Mouse (Mus musculus) midbrain, embryonic 11.5 days (tissue): ENCODE data around the gene Slc25a53. TPM values are rescaled to one million over a fixed set of nuclear protein-coding genes. Genes with fewer than 3 reads are reported as not detected.

Experiments used
- ATAC-seq: fragments of 200-750 bp; cut with Nextera tagmentation; 2 replicates; pipeline ENCODE4 v1.8.0; 2017; ENCODE audit warnings: moderate TSS enrichment, moderate library complexity; ENCODE audit not compliant: low FRiP score
- DNase-seq: peaks from one replicate; pipeline ENCODE4 v3.0.0; 2015; ENCODE audit warnings: low spot score; ENCODE audit errors: missing footprints
- H3K27ac ChIP-seq: fragments of 300-500 bp; sonication (generic); 2 replicates; pipeline ENCODE4 v1.5.1; 2014; ENCODE audit warnings: low read depth, low read length
- H3K27me3 ChIP-seq: fragments of 300-500 bp; sonication (generic); 2 replicates; pipeline ENCODE4 v1.6.1; 2014; ENCODE audit warnings: mild to moderate bottlenecking, low read length, moderate library complexity, mixed read lengths; ENCODE audit not compliant: control insufficient read depth, insufficient read depth
- H3K36me3 ChIP-seq: fragments of 300-500 bp; sonication (generic); 2 replicates; pipeline ENCODE4 v1.6.1; 2014; ENCODE audit warnings: mild to moderate bottlenecking, low read length, moderate library complexity, mixed read lengths; ENCODE audit not compliant: control insufficient read depth, insufficient read depth
- H3K4me1 ChIP-seq: fragments of 300-500 bp; sonication (generic); 2 replicates; pipeline ENCODE4 v1.6.1; 2014; ENCODE audit warnings: low read length; ENCODE audit not compliant: control insufficient read depth, insufficient read depth
- H3K4me2 ChIP-seq: fragments of 300-500 bp; sonication (generic); 2 replicates; pipeline ENCODE4 v1.6.1; 2014; ENCODE audit warnings: mild to moderate bottlenecking, moderate library complexity
- H3K4me3 ChIP-seq: fragments of 300-500 bp; sonication (generic); 2 replicates; pipeline ENCODE4 v1.5.1; 2014; ENCODE audit warnings: low read depth, low read length
- H3K9ac ChIP-seq: fragments of 300-500 bp; sonication (generic); 2 replicates; pipeline ENCODE4 v1.6.1; 2014; ENCODE audit warnings: low read length
- H3K9me3 ChIP-seq: fragments of 300-500 bp; sonication (generic); 2 replicates; pipeline ENCODE4 v1.6.1; 2016; ENCODE audit warnings: low read length; ENCODE audit not compliant: control insufficient read depth
- WGBS: fragments of 180-500 bp; shearing (Covaris S2); extraction: QIAGEN DNeasy Blood & Tissue Kit; methylation state at CpG from one replicate; pipeline ENCODE4 v1.1.7; 2014; 5-methylcytosine and 5-hydroxymethylcytosine counted together
- polyA plus RNA-seq: library from polyadenylated mRNA; unstranded; fragments of >200 nt; fragmentation: Nextera tagmentation; extraction: Ambion mirVana; gene quantifications from 2 replicates; pipeline ENCODE4 v1.2.1, GENCODE M21; 2014

Slc25a53 gene
- polyA plus RNA-seq, 1 experiment from 2014 or later, result 13.0 TPM

DNA sequence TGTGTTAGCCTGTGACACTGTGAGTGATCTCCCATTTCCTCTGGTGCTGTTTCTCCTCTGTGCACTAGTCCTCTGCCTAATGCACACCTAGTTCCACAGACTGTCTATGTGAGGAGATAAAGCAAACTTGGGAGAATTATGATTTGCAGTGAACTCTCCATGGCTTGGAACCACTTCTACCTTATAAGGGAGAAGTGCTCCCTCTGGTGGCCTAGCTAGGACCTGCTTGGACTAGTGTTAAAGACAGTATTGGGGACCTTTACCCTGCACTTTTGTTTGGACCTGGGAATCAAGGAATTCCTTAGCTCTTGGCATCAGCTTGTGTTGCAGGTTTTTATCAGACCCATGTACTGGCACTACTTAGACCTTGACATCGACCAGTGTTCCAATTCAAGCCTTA, 18.8 kb downstream of the Slc25a53 start:
- 33% methylated on average over 1 of the region's 1 CpGs for WGBS
- ATAC-seq (peak; percentile 57; the same call in 1 of the 2 replicates), DNase-seq (peak; percentile 88)

DNA sequence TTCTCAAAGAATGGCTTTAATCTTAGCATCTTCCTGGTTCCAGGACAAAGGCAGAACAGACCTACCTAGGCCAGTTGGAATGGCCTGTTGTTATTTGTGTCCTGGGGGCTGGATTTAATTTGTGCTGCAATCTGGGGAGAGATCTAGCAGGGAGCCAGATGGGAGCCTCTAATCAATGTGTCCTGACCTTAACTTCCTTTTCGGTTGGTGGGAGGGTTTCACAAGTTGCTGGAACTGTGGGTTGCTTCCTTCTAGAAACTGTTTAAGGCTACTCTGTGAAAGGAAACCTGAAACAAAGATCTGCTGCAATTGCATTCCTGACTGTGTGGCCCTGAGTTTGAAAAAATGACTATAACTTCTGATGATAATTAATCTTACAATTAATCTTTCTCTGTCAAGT, 20.4 kb downstream of the Slc25a53 start:
- ATAC-seq (no peak), DNase-seq (no peak)

More for the DNA sequence above, 18.8 kb downstream of the Slc25a53 start:
- Histone ChIP-seq H3K27ac (no peak overlapping the region), H3K9me3 (no peaks in the 10 kb centered on the region), H3K4me1 (no peaks in the 10 kb centered on the region), H3K36me3 (no peaks in the 10 kb centered on the region; the same call in 1 of the 2 replicates), H3K27me3 (no peaks in the 10 kb centered on the region), H3K4me3 (no peak overlapping the region), H3K9ac (no peak overlapping the region), H3K4me2 (no peak overlapping the region)

DNA sequence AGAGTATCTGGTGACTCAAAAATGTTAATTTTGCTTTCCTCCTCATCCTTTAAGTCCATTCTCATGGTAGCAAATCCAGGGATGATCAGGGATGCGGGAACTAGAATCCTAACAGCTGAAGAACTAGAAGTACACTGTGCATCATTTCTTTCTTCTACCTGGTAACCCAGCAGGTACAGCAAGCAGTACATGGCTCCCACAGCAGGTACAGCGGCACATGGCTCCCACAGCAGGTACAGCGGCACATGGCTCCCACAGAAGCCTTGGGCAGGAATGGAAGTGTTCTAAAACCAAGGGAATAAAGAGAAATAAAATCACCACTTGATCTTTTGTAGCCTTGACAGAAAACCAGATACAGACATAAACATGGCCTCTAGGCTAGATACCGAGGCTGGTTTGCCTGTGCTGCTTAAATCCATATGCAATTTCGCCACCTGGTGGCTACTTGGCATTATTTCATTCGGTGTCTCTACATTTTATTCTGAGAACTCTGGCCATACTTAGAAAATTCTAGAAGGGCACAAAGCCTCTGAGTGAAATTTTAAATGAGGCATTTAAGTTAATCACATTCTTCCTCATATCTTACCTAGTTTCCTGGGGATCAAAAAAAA, 22.9 kb downstream of the Slc25a53 start:
- Histone ChIP-seq H3K9ac (no peak overlapping the region), H3K4me2 (no peak overlapping the region), H3K27me3 (no peaks in the 10 kb centered on the region), H3K4me1 (no peaks in the 10 kb centered on the region), H3K27ac (no peak overlapping the region), H3K4me3 (no peak overlapping the region), H3K36me3 (no peaks in the 10 kb centered on the region; the same call in 1 of the 2 replicates), H3K9me3 (no peaks in the 10 kb centered on the region)
- WGBS, result 56% methylated on average over 6 of the region's 6 CpGs
- DNase-seq, result peak; percentile 91
- no peak for ATAC-seq

More for the DNA sequence above, 20.4 kb downstream of the Slc25a53 start:
- H3K4me3 ChIP-seq, result no peak overlapping the region
- no peak overlapping the region for H3K27ac ChIP-seq
- no peak overlapping the region for H3K4me2 ChIP-seq
- H3K36me3 ChIP-seq, result no peaks in the 10 kb centered on the region; the same call in 1 of the 2 replicates
- no peak overlapping the region for H3K9ac ChIP-seq
- H3K9me3 ChIP-seq, result no peaks in the 10 kb centered on the region
- no peaks in the 10 kb centered on the region for H3K4me1 ChIP-seq
- H3K27me3 ChIP-seq, result no peaks in the 10 kb centered on the region
- 88% methylated on average over 1 of the region's 1 CpGs for WGBS

DNA sequence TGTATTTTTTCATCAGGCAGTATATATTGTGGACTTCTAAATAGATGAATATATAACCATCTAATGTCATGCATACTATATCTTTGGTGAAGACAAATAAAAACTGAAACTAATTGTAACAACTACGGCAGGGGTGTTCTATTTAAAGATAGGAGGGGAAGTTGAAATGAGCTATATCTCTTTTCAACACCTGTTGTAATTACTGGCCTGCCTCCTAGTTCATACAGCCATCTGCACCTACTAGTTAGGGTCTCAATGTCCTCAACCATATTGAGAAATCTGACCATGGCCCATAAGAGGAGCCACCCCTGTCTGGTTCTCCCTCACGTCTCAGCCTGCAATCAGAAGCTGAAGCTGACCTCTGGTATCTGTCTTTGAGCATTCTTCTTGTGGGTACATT, 41.8 kb downstream of the Slc25a53 start:
- Histone ChIP-seq H3K9me3 (no peaks in the 10 kb centered on the region), H3K27ac (no peak overlapping the region), H3K4me1 (peaks cover 3% of the 10 kb centered on the region), H3K27me3 (no peaks in the 10 kb centered on the region), H3K4me3 (no peak overlapping the region), H3K36me3 (no peaks in the 10 kb centered on the region), H3K4me2 (no peak overlapping the region), H3K9ac (no peak overlapping the region)
- DNase-seq, result no peak
- ATAC-seq, result no peak
- 75% methylated on average over 2 of the region's 2 CpGs for WGBS

DNA sequence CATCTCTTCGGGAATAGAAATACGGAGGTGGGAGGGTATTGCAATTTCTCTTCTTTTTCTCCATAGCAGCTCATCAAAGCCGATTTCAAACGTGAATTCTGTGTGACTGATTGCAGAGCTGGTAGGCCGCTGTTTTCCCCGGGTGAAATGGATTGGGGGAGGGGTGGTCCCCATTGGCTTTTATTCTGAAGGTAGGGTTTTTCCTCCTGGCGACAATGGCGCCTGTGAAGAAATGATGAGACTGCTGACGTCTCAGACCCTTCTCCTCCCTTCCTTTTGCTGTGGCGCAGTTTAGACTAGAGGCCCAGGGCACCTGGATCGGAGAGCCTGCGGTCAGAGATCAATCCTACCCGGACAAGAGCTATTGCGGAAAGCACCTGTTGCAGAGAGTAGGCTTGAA, 44.5 kb downstream of the Slc25a53 start:
- no peaks in the 10 kb centered on the region for H3K9me3 ChIP-seq
- no peaks in the 10 kb centered on the region for H3K27me3 ChIP-seq
- peaks cover 3% of the 10 kb centered on the region for H3K4me1 ChIP-seq
- no peaks in the 10 kb centered on the region for H3K36me3 ChIP-seq
- peak overlapping the region; percentile 59 for H3K9ac ChIP-seq
- H3K27ac ChIP-seq, result peak overlapping the region; percentile 59; the same call in 1 of the 2 replicates
- peak; percentile 86 for DNase-seq
- ATAC-seq, result no peak
- H3K4me3 ChIP-seq, result peak overlapping the region; percentile 38
- WGBS, result 28% methylated on average over 14 of the region's 14 CpGs
- peak overlapping the region; percentile 47 for H3K4me2 ChIP-seq

DNA sequence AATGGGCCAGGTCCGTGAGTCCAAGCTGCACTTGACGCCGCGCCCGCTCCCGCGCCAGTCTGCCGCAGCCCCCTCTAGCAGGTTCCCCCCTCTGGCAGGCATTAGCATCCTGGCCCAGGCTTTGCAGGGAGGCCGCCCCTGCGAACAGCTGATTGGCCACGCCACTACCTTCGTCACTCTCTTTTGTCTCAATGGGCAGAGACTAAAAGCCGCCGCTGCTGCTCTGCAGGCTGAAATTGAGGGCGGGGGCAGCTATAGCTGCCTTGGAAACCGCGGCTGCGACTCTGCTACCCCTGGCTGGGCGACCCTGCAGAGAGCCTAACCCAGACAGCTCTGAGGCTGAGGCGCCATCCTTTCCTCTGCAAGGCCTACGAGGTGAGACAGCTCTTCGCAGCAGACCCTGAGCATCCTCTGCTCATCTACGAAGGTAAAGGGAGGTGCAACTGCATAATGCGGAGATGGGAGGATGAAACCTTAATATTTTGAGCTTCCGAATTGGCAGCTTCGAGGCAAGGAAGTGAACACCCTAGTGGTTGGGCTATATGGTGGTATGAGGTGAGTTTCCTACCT, 45.0 kb downstream of the Slc25a53 start, which contains the start of gene Zcchc18:
Gene Zcchc18 (plus strand): TSS at position 178 of the 570 bp plus-strand sequence.
- Histone ChIP-seq H3K4me2 (peak within 1 kb of the TSS; percentile 47), H3K36me3 (no peaks in the 10 kb centered on the region), H3K27ac (peak within 1 kb of the TSS; percentile 59; the same call in 1 of the 2 replicates), H3K9ac (peak within 1 kb of the TSS; percentile 59), H3K4me1 (peaks cover 3% of the 10 kb centered on the region), H3K4me3 (peak within 1 kb of the TSS; percentile 38), H3K9me3 (no peaks in the 10 kb centered on the region), H3K27me3 (no peaks in the 10 kb centered on the region)
- 15% methylated on average over 26 of the region's 26 CpGs for WGBS
- ATAC-seq (peak; percentile 99), DNase-seq (peak; percentile 93)

DNA sequence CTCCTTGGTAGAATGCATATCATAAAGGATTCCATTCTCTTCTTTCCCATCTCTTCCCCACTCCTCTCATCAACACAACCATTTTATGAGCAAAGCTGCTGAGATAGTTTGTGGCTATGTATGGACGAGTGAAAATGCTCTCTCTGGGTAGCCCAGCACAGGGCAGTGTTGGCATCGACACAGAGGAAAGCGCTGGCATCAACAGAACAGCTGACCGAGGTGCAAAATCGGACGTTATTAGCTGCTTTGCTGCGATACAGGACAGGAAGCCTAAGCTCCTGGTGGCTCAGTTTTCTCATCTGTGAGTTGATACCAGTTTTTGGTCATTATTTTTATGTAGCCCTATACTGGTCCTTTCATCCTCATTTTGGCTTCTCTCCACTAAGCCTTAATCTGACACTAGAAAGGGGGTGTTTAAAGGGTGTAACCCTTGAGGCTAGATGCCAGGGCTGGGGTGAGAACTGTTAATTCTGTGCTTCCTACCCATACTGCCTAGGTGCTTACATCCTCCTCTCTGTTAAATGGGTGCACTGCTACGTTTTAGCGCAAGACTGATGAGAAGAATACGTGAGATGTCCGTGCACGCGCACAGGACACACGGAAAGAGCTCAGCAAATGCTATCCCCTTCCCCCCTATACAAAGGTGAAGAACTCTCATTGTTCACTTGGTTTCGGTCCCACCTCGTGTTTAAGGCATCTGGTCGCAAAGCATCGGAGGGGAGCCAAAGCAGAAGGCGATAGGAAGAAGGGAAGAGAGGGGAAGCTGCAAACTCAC, 45.7 kb downstream of the Slc25a53 start:
- no peaks in the 10 kb centered on the region for H3K27me3 ChIP-seq
- DNase-seq (peak; percentile 86), ATAC-seq (peak; percentile 66)
- H3K4me1 ChIP-seq, result peaks cover 3% of the 10 kb centered on the region
- H3K4me2 ChIP-seq, result peak overlapping the region; percentile 47
- H3K9ac ChIP-seq, result peak overlapping the region; percentile 57
- no peak overlapping the region; the same call in 1 of the 2 replicates for H3K27ac ChIP-seq
- 21% methylated on average over 19 of the region's 19 CpGs for WGBS
- no peaks in the 10 kb centered on the region for H3K9me3 ChIP-seq
- no peaks in the 10 kb centered on the region for H3K36me3 ChIP-seq
- H3K4me3 ChIP-seq, result peak overlapping the region; percentile 38

DNA sequence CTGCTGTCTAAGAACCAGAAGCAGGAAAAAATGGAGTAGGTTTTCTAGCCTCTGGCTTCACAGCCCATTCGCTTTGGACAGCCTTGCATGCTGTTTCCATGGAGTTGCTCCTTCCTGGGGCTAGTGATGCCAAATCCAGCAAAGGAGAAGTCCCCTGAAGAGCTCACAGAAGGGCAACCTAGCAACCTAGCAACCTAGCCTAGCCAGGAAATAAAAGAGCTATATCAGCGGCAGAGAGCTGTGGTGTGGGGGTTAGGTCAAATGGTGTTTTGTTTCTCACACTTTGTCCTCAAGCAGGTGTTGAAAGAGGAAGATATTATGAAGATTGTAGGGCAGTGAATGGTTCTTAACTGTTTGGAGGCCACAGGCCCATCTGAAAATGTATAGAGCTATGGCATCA, 46.8 kb downstream of the Slc25a53 start:
- 44% methylated on average over 2 of the region's 2 CpGs for WGBS
- H3K9ac ChIP-seq, result no peak overlapping the region
- H3K4me3 ChIP-seq, result no peak overlapping the region
- DNase-seq (no peak), ATAC-seq (no peak)
- peaks cover 3% of the 10 kb centered on the region for H3K4me1 ChIP-seq
- no peaks in the 10 kb centered on the region for H3K36me3 ChIP-seq
- no peaks in the 10 kb centered on the region for H3K9me3 ChIP-seq
- H3K27me3 ChIP-seq, result no peaks in the 10 kb centered on the region
- no peak overlapping the region for H3K4me2 ChIP-seq
- H3K27ac ChIP-seq, result no peak overlapping the region

DNA sequence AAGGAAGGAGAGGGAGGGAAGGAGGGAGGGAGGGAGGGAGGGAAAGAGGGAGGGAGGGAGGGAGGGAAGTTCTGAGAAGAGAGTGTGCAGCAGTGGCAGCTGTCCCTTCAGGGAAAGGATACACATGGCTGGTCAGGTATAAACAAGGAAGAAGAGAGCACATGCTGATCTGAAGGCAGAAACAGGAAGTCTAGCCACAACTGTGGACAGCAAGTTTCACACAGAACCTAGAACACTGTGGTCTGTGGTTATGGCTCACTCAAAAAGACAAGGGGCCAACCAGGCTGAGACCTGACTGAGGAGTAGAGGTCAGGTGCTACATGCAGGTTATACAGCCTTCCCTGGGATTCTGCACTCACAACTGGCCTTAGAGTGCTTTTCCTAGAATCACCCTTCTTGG, 52.1 kb downstream of the Slc25a53 start:
- H3K4me2 ChIP-seq, result no peak overlapping the region
- H3K27ac ChIP-seq, result no peak overlapping the region
- ATAC-seq (no peak), DNase-seq (no peak)
- H3K27me3 ChIP-seq, result no peaks in the 10 kb centered on the region
- H3K36me3 ChIP-seq, result no peaks in the 10 kb centered on the region
- H3K4me3 ChIP-seq, result no peak overlapping the region
- no peaks in the 10 kb centered on the region for H3K9me3 ChIP-seq
- H3K9ac ChIP-seq, result no peak overlapping the region
- no peaks in the 10 kb centered on the region for H3K4me1 ChIP-seq
